In the genomic region with DNA sequence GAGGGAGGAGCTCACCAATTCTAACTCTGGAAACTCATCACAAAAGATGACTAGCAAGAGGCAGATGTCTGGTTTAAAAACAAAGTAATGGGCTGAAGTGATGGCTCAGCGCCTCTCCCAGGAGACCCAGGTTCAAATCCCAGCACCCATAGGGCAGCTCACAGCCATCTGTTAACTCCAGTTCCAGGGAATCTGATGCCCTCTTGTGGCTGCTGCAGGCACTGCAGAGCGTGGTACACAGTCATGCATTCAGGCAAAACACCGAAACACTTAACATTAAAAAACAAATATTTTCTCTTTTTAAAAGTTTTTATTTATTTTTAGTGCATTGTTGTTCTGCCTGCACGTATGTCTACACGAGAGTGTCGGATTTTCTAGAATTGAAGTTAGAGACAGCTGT, we compare ENCODE assay signal across 9 mouse cellular contexts.
DNase-seq lines count a peak whose midpoint lies in the region; TF ChIP-seq lines count a peak whose summit lies in the region.
"Had no signal": no experiment of that assay in that cellular context is flagged by ENCODE, and none has a peak within 500 bp of the region (broad histone marks: within the 10 kb centered on the region; RNA-seq: fewer than 3 reads in every experiment).

No protein-coding gene starts in this region.

- H3K27ac ChIP-seq in testis, adult 2 months (ENCODE audit: control insufficient read depth, insufficient read depth, low read depth, low read length) = no peak overlapping the region
- H3K27ac ChIP-seq in embryonic fibroblast, embryonic 13.5 days (ENCODE audit: insufficient read depth, low read length) = no peak overlapping the region

- H3K27me3 ChIP-seq in testis, adult 2 months (ENCODE audit: control insufficient read depth, insufficient read depth, low read length) = no peaks in the 10 kb centered on the region

- TF ChIP-seq POLR2A in testis, adult 2 months (IDR thresholded peaks at IDR 0.05; ENCODE audit: control insufficient read depth, low read depth, low read length) = no peak
- no peak for TF ChIP-seq POLR2A in embryonic fibroblast, embryonic 13.5 days (IDR thresholded peaks at IDR 0.05; ENCODE audit: low read depth, low read length)

- H3K4me1 ChIP-seq in testis, adult 2 months (ENCODE audit: control insufficient read depth, insufficient read depth, low read length) = no peaks in the 10 kb centered on the region
- H3K4me1 ChIP-seq in embryonic fibroblast, embryonic 13.5 days (ENCODE audit: control insufficient read depth, insufficient read depth, low read length) = no peaks in the 10 kb centered on the region

- intact Hi-C loops in left cerebral cortex, postnatal 10 days (cut with DNase I) = no loop called here

- H3K4me3 ChIP-seq in testis, adult 2 months (ENCODE audit: control insufficient read depth, low read depth, low read length) = no peak overlapping the region
- H3K4me3 ChIP-seq in embryonic fibroblast, embryonic 13.5 days (ENCODE audit: insufficient read depth, low read length) = no peak overlapping the region

- TF ChIP-seq CTCF in testis, adult 2 months (IDR thresholded peaks at IDR 0.05; ENCODE audit: control insufficient read depth, insufficient read depth, insufficient replicate concordance, low read depth, low read length) = peak; percentile 75; the same call in 1 of the 2 replicates
- peak; percentile 54; the same call in 1 of the 2 replicates for TF ChIP-seq CTCF in embryonic fibroblast, embryonic 13.5 days (IDR thresholded peaks at IDR 0.05; ENCODE audit: borderline replicate concordance, insufficient read depth, low read length)

- no peaks in the 10 kb centered on the region for H3K36me3 ChIP-seq in testis, adult 2 months (ENCODE audit: control insufficient read depth, insufficient read depth, low read length)

- peak; percentile 27 for DNase-seq in heart, postnatal 4 days
- DNase-seq in heart, adult 18-20 months = no peak
- no peak for DNase-seq in testis, postnatal 14 days (ENCODE audit: low spot score)
- DNase-seq in thymus, postnatal 4 days = peak; percentile 61
- no peak for DNase-seq in left cerebral cortex, postnatal 10 days (ENCODE audit: extremely low spot score in 1 of 2, low spot score in 2 of 2)
- no peak for DNase-seq in left cerebral cortex, adult 18-20 months (ENCODE audit: low spot score in 2 of 2)
- DNase-seq: layer of hippocampus, adult 9-11 months had no signal

Comparison
In these comparisons a context has a peak if more than half of its experiments do, and no peak if none do; other contexts are left out.
1. DNase-seq: peak in heart, postnatal 4 days (single experiment) and thymus, postnatal 4 days (single experiment); none in heart, adult 18-20 months (0 of 2), testis, postnatal 14 days (single experiment), left cerebral cortex, postnatal 10 days (0 of 2) and left cerebral cortex, adult 18-20 months (0 of 2).